ENCODE assay signal across 10 mouse cellular contexts in genomic region chr13:73345102-73345890, GRCm38 (mm10). TPM values are rescaled to one million over a fixed set of nuclear protein-coding genes. Genes with fewer than 3 reads are reported as not detected.
DNase-seq lines count a peak whose midpoint lies in the region; ATAC-seq and TF ChIP-seq lines count a peak whose summit lies in the region.
"Had no signal": no experiment of that assay in that cellular context is flagged by ENCODE, and none has a peak within 500 bp of the region (broad histone marks: within the 10 kb centered on the region; RNA-seq: fewer than 3 reads in every experiment).

No protein-coding gene starts in this region.

- peaks cover 22% of the 10 kb centered on the region for H3K4me1 ChIP-seq in heart, embryonic 13.5 days
- H3K4me1 ChIP-seq in thymus, adult 2 months (replicated peaks; ENCODE audit: control insufficient read depth, insufficient read depth, low read length), result no peaks in the 10 kb centered on the region
- H3K4me1 ChIP-seq in intestine, embryonic 16.5 days (ENCODE audit: control insufficient read depth, insufficient read depth, low read length), result no peaks in the 10 kb centered on the region
- H3K4me1 ChIP-seq: liver, embryonic 13.5 days had no signal

- no peaks in the 10 kb centered on the region for H3K27me3 ChIP-seq in heart, embryonic 13.5 days (replicated peaks)
- no peaks in the 10 kb centered on the region for H3K27me3 ChIP-seq in thymus, adult 2 months (ENCODE audit: control insufficient read depth, insufficient read depth, low read length)
- H3K27me3 ChIP-seq in intestine, embryonic 16.5 days (replicated peaks; ENCODE audit: control insufficient read depth, insufficient read depth, low read length), result no peaks in the 10 kb centered on the region
- H3K27me3 ChIP-seq: liver, embryonic 13.5 days had no signal

- no peak overlapping the region for H3K9ac ChIP-seq in heart, embryonic 13.5 days
- H3K9ac ChIP-seq in intestine, embryonic 16.5 days (ENCODE audit: low read depth, low read length), result no peak overlapping the region
- H3K9ac ChIP-seq: liver, embryonic 13.5 days had no signal

- no peaks in the 10 kb centered on the region for H3K9me3 ChIP-seq in heart, embryonic 13.5 days
- no peaks in the 10 kb centered on the region for H3K9me3 ChIP-seq in intestine, embryonic 16.5 days (ENCODE audit: control insufficient read depth, low read length)
- H3K9me3 ChIP-seq: liver, embryonic 13.5 days had no signal

- no peak for ATAC-seq in heart, embryonic 13.5 days (ENCODE audit: extremely low read depth, insufficient number of reproducible peaks, low FRiP score, low TSS enrichment)
- peak; percentile 57; the same call in 1 of the 2 replicates for ATAC-seq in erythroid progenitor cell, adult 5-6 weeks (replicated peaks; ENCODE audit: low FRiP score, poor library complexity, severe bottlenecking)
- no peak for ATAC-seq in intestine, embryonic 16.5 days
- ATAC-seq: hindbrain, postnatal 0 days had no signal

- H3K36me3 ChIP-seq in heart, embryonic 13.5 days, result no peaks in the 10 kb centered on the region
- H3K36me3 ChIP-seq in thymus, adult 2 months (ENCODE audit: control insufficient read depth, insufficient read depth, low read length), result no peaks in the 10 kb centered on the region
- H3K36me3 ChIP-seq in intestine, embryonic 16.5 days (ENCODE audit: control insufficient read depth, insufficient read depth, low read length), result no peaks in the 10 kb centered on the region
- H3K36me3 ChIP-seq: liver, embryonic 13.5 days had no signal

- no peak for DNase-seq in heart, adult 9 months (ENCODE audit: low spot score in 2 of 2)
- peak; percentile 42 for DNase-seq in thymus, adult 2 months
- no peak for DNase-seq in thymus, adult 18-20 months
- DNase-seq in yolk sac, embryonic 10.5 days (ENCODE audit: low spot score), result peak; percentile 10
- DNase-seq in frontal cortex, postnatal 10 days (ENCODE audit: low spot score in 2 of 2), result no peak
- DNase-seq: liver, embryonic 13.5 days had no signal

- no peak for TF ChIP-seq POLR2A in thymus, adult 2 months (IDR thresholded peaks at IDR 0.05; ENCODE audit: control insufficient read depth, extremely low read depth, insufficient read depth, low read length, poor library complexity)

- H3K4me2 ChIP-seq in heart, embryonic 13.5 days, result peak overlapping the region; percentile 53
- H3K4me2 ChIP-seq in intestine, embryonic 16.5 days (ENCODE audit: low read depth, low read length), result no peak overlapping the region
- H3K4me2 ChIP-seq: liver, embryonic 13.5 days had no signal

- no peak overlapping the region for H3K4me3 ChIP-seq in heart, embryonic 13.5 days
- no peak overlapping the region for H3K4me3 ChIP-seq in thymus, adult 2 months (ENCODE audit: control insufficient read depth, insufficient read depth, low read length)
- H3K4me3 ChIP-seq in intestine, embryonic 16.5 days (ENCODE audit: low read length), result no peak overlapping the region
- H3K4me3 ChIP-seq: liver, embryonic 13.5 days had no signal

- no peak overlapping the region for H3K27ac ChIP-seq in heart, embryonic 13.5 days (replicated peaks)
- no peak overlapping the region for H3K27ac ChIP-seq in thymus, adult 2 months (ENCODE audit: control insufficient read depth, insufficient read depth, low read length)
- H3K27ac ChIP-seq in intestine, embryonic 16.5 days (ENCODE audit: low read length), result no peak overlapping the region
- H3K27ac ChIP-seq: hindbrain, postnatal 0 days; liver, embryonic 13.5 days had no signal

- no peak for TF ChIP-seq CTCF in thymus, adult 2 months (IDR thresholded peaks at IDR 0.05; ENCODE audit: borderline replicate concordance, control insufficient read depth, extremely low read depth, insufficient read depth, low read length, poor library complexity)

- WGBS in heart, embryonic 13.5 days, result 67% methylated on average over 9 of the region's 9 CpGs
- WGBS in thymus, adult 2 months, result 75% methylated on average over 9 of the region's 9 CpGs
- WGBS in intestine, embryonic 16.5 days, result 78% methylated on average over 9 of the region's 9 CpGs

RNA-seq across cellular contexts. Expression of gene Ndufs6, which starts 17.0 kb away (rescaled TPM):
- polyA plus RNA-seq in heart, embryonic 13.5 days (2015; fragmentation: Nextera tagmentation; extraction: Ambion mirVana), result 642 and 746 TPM in 2 replicates
- polyA plus RNA-seq in thymus, adult 2 months (2012; rRNA removed), result 67.3 and 98.2 TPM in 2 replicates
- 57.4 and 76.8 TPM in 2 replicates for total RNA-seq in erythroid progenitor cell, adult 5-6 weeks (2015; ENCODE audit: low replicate concordance)
- 37.9 and 55.8 TPM in 2 replicates for total RNA-seq in erythroid progenitor cell, adult 5-6 weeks (2017; ENCODE audit: low replicate concordance)
- 516 and 539 TPM in 2 replicates for polyA plus RNA-seq in intestine, embryonic 16.5 days (2015; fragmentation: Nextera tagmentation; extraction: Ambion mirVana)

RNA-seq across cellular contexts. Expression of gene Mrpl36, which starts 17.0 kb away (rescaled TPM):
- polyA plus RNA-seq in heart, embryonic 13.5 days (2015; fragmentation: Nextera tagmentation; extraction: Ambion mirVana), result 152 and 174 TPM in 2 replicates
- 133 and 154 TPM in 2 replicates for polyA plus RNA-seq in thymus, adult 2 months (2012; rRNA removed)
- 25.9 and 28.9 TPM in 2 replicates for total RNA-seq in erythroid progenitor cell, adult 5-6 weeks (2015; ENCODE audit: low replicate concordance)
- total RNA-seq in erythroid progenitor cell, adult 5-6 weeks (2017; ENCODE audit: low replicate concordance), result 4.2 and 7.8 TPM in 2 replicates
- polyA plus RNA-seq in intestine, embryonic 16.5 days (2015; fragmentation: Nextera tagmentation; extraction: Ambion mirVana), result 152 and 158 TPM in 2 replicates

Comparison
In these comparisons a context has a peak if more than half of its experiments do, and no peak if none do; other contexts are left out.
1. DNase-seq: peak in thymus, adult 2 months (single experiment) and yolk sac, embryonic 10.5 days (single experiment); none in heart, adult 9 months (0 of 2), thymus, adult 18-20 months (0 of 2) and frontal cortex, postnatal 10 days (0 of 2).